7 mouse cellular contexts compared by ENCODE assay signal in genomic region chr12:85451693-85452491, GRCm38 (mm10). TPM values are rescaled to one million over a fixed set of nuclear protein-coding genes. Genes with fewer than 3 reads are reported as not detected.
DNase-seq lines count a peak whose midpoint lies in the region; ATAC-seq and TF ChIP-seq lines count a peak whose summit lies in the region.

No protein-coding gene starts in this region.

- no peak for TF ChIP-seq CTCF in kidney, postnatal 0 days (IDR thresholded peaks at IDR 0.05; ENCODE audit: low read depth)

- peak; percentile 67 for DNase-seq in MN1 (ENCODE audit: low spot score)
- DNase-seq in embryo, embryonic 11 days: peak; percentile 67
- peak; percentile 62 for DNase-seq in kidney, postnatal 0 days (ENCODE audit: low spot score)
- DNase-seq in neural tube, embryonic 10.5 days (ENCODE audit: extremely low spot score, low spot score): peak; percentile 50
- DNase-seq in layer of hippocampus, postnatal 10 days (ENCODE audit: low spot score in 2 of 2): no peak
- DNase-seq in thymus, postnatal 25 days: no peak

- peaks cover 29% of the 10 kb centered on the region for H3K4me1 ChIP-seq in kidney, postnatal 0 days (replicated peaks; ENCODE audit: insufficient read depth, low read length)

- peak overlapping the region; percentile 44; the same call in 1 of the 2 replicates for H3K27ac ChIP-seq in kidney, postnatal 0 days

- no peak overlapping the region for H3K4me3 ChIP-seq in kidney, postnatal 0 days (replicated peaks; ENCODE audit: low read depth, low read length)

- WGBS in kidney, postnatal 0 days: 29% methylated on average over 22 of the region's 22 CpGs

- H3K9me3 ChIP-seq in kidney, postnatal 0 days (replicated peaks; ENCODE audit: low read length): no peaks in the 10 kb centered on the region

- H3K4me2 ChIP-seq in kidney, postnatal 0 days (ENCODE audit: low read length): peak overlapping the region; percentile 30

- H3K9ac ChIP-seq in kidney, postnatal 0 days (ENCODE audit: low read depth, low read length): peak overlapping the region; percentile 19; the same call in 1 of the 2 replicates

- no peaks in the 10 kb centered on the region for H3K36me3 ChIP-seq in kidney, postnatal 0 days (ENCODE audit: insufficient read depth, low read length)

- H3K27me3 ChIP-seq in kidney, postnatal 0 days (ENCODE audit: insufficient read depth, low read length): no peaks in the 10 kb centered on the region

- ATAC-seq in kidney, postnatal 0 days (replicated peaks; ENCODE audit: low FRiP score, low read depth): no peak
- ATAC-seq in CD4-positive, CD25-positive, alpha-beta regulatory T cell, adult 4 months: no peak

RNA-seq across cellular contexts. Expression of gene Fos, which starts 21.8 kb away (rescaled TPM):
- polyA plus RNA-seq in kidney, postnatal 0 days (2015; fragmentation: Nextera tagmentation; extraction: Ambion mirVana): 3.5 and 3.9 TPM in 2 replicates
- total RNA-seq in layer of hippocampus, postnatal 10 days (2021): 1 to 10 TPM; 8.2 to 9.3 TPM
- 10 to 100 TPM; 11.3 to 39.0 TPM for polyA plus RNA-seq in CD4-positive, CD25-positive, alpha-beta regulatory T cell, adult 4 months (2017; shearing (Covaris generic))

Comparison
In these comparisons a context has a peak if more than half of its experiments do, and no peak if none do; other contexts are left out.
1. DNase-seq: peak in MN1 (single experiment), embryo, embryonic 11 days (single experiment), kidney, postnatal 0 days (single experiment) and neural tube, embryonic 10.5 days (single experiment); none in layer of hippocampus, postnatal 10 days (0 of 2) and thymus, postnatal 25 days (single experiment).